Mouse (Mus musculus) kidney, adult 2 months (tissue): ENCODE measurements at regions not wholly inside any gene's neighbourhood (a gene's known extent, or its start where the extent isn't known, plus 50 kb on each side); places are given as distances from the start of the nearest gene placed in this dataset.

Experiments
- DNase-seq: peaks from one replicate; pipeline ENCODE4 v3.0.0; 2021
- H3K27ac ChIP-seq: fragments of 200-500 bp; 2 replicates; pipeline ENCODE4 v1.5.1; 2012; ENCODE audit warnings: low read depth, low read length, control low read depth, inconsistent platforms; ENCODE audit not compliant: insufficient read depth
- H3K27me3 ChIP-seq: fragments of 200-500 bp; replicated peaks from 2 replicates; pipeline ENCODE4 v1.6.1; 2012; ENCODE audit warnings: mild to moderate bottlenecking, moderate library complexity, low read length, inconsistent platforms; ENCODE audit not compliant: control insufficient read depth, insufficient read depth
- H3K36me3 ChIP-seq: fragments of 200-500 bp; 2 replicates; pipeline ENCODE4 v1.6.1; 2012; ENCODE audit warnings: mild to moderate bottlenecking, moderate library complexity, low read length, inconsistent platforms; ENCODE audit not compliant: control insufficient read depth, insufficient read depth
- H3K4me1 ChIP-seq: fragments of 200-500 bp; 2 replicates; pipeline ENCODE4 v1.6.1; 2011; ENCODE audit warnings: low read length; ENCODE audit not compliant: control insufficient read depth, insufficient read depth
- H3K4me3 ChIP-seq: fragments of 200-500 bp; 2 replicates; pipeline ENCODE4 v1.5.1; 2011; ENCODE audit warnings: mild to moderate bottlenecking, low read depth, low read length, control low read depth; ENCODE audit not compliant: insufficient read depth
- CTCF ChIP-seq: fragments of 200-500 bp; conservative IDR thresholded peaks from 2 replicates; pipeline ENCODE4 v1.5.1; 2011; ENCODE audit warnings: low read depth, mild to moderate bottlenecking, control low read depth, low read length, moderate library complexity, mixed read lengths; ENCODE audit not compliant: insufficient read depth, insufficient read length
- POLR2A ChIP-seq: fragments of 200-500 bp; IDR thresholded peaks from one replicate; pipeline ENCODE4 v1.6.1; 2011; ENCODE audit warnings: low read depth, low read length, control low read depth
- WGBS: fragments of 180-500 bp; shearing (Covaris S2); methylation state at CpG from one replicate; pipeline ENCODE4 v1.1.7; 2018; 5-methylcytosine and 5-hydroxymethylcytosine counted together

DNA sequence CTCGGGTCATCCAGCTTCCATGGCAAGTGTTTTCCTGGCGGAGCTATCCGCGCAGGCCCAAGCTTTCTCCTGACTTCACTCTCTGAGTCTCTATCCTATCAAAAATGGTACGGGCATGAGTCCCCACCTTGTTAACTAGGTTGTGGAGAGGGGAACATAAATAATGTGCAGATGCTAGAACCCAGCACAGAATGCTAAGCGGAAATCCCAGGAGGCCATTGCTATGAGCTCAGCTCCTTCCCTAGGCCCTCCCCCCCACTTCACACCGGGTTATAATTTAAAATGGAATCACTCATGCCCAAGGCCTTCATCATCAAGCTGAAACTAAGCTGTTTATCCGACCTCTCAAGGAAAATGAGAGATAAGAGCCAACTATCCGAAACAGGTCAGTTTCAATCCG is 60.4 kb upstream of the Cd83 start:
- DNase-seq = no peak
- 88% methylated on average over 10 of the region's 10 CpGs for WGBS
- H3K27ac ChIP-seq = no peak overlapping the region
- TF ChIP-seq CTCF = no peak
- no peak for TF ChIP-seq POLR2A
- no peak overlapping the region for H3K4me3 ChIP-seq
- H3K4me1 ChIP-seq = no peaks in the 10 kb centered on the region
- H3K27me3 ChIP-seq = no peaks in the 10 kb centered on the region
- no peaks in the 10 kb centered on the region for H3K36me3 ChIP-seq

DNA sequence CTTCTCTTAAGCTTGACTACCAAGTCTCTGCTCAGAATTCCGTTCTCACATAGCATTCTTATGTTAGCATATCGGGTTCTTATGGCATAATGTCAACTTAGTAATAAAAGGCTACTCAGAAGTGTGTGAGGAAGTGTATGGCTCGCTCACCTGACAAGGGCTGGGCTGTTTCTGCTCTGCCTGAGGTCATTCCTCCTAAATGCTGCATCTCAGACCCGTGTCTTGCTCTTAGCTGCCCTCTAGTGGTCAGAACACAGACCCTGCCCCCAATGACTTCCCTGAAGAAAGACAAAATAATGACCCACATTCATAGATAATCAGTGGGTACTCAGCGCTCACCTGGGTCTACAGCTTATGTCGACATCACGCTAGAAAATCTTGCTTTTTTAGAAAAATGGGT is 58.9 kb upstream of the Cd83 start:
- Histone ChIP-seq H3K4me1 (no peaks in the 10 kb centered on the region), H3K27me3 (no peaks in the 10 kb centered on the region), H3K36me3 (no peaks in the 10 kb centered on the region), H3K27ac (no peak overlapping the region), H3K4me3 (no peak overlapping the region)
- peak; percentile 65 for DNase-seq
- TF ChIP-seq POLR2A (no peak), CTCF (peak; percentile 91)
- 24% methylated on average over 7 of the region's 7 CpGs for WGBS

- DNase-seq = no peak
- Histone ChIP-seq H3K36me3 (no peaks in the 10 kb centered on the region), H3K27me3 (no peaks in the 10 kb centered on the region), H3K4me1 (no peaks in the 10 kb centered on the region), H3K4me3 (no peak overlapping the region), H3K27ac (no peak overlapping the region)
- WGBS = 52% methylated on average over 13 of the region's 13 CpGs
- TF ChIP-seq CTCF = no peak
Measured at GRCm38 (mm10) chr13:43726895-43727341, 57.7 kb upstream of the Cd83 start.

- Histone ChIP-seq H3K27ac (no peak overlapping the region), H3K27me3 (no peaks in the 10 kb centered on the region), H3K4me1 (no peaks in the 10 kb centered on the region), H3K36me3 (no peaks in the 10 kb centered on the region), H3K4me3 (no peak overlapping the region)
- no peak for DNase-seq
- 77% methylated on average over 11 of the region's 11 CpGs for WGBS
- TF ChIP-seq CTCF (no peak), POLR2A (no peak)
Measured at GRCm38 (mm10) chr13:43729617-43730016, 55.0 kb upstream of the Cd83 start.

- Histone ChIP-seq H3K27me3 (no peaks in the 10 kb centered on the region), H3K4me3 (no peak overlapping the region), H3K4me1 (no peaks in the 10 kb centered on the region), H3K36me3 (no peaks in the 10 kb centered on the region), H3K27ac (no peak overlapping the region)
- WGBS = 74% methylated on average over 10 of the region's 10 CpGs
- TF ChIP-seq CTCF = no peak
- DNase-seq = no peak
Measured at GRCm38 (mm10) chr13:43733061-43733460, 51.5 kb upstream of the Cd83 start.

GRCm38 (mm10) chr13:43734641-43735040 is 49.9 kb upstream of the Cd83 start:
- WGBS = 30% methylated on average over 14 of the region's 14 CpGs
- H3K4me1 ChIP-seq = no peaks in the 10 kb centered on the region
- no peak overlapping the region for H3K27ac ChIP-seq
- no peak for TF ChIP-seq CTCF
- TF ChIP-seq POLR2A = no peak
- no peaks in the 10 kb centered on the region for H3K36me3 ChIP-seq
- no peak overlapping the region for H3K4me3 ChIP-seq
- DNase-seq = peak; percentile 88
- H3K27me3 ChIP-seq = no peaks in the 10 kb centered on the region
